Mouse (Mus musculus) hindbrain, embryonic 15.5 days (tissue): ENCODE data around the gene Gm42372. TPM values are rescaled to one million over a fixed set of nuclear protein-coding genes. Genes with fewer than 3 reads are reported as not detected.

Experiments used
- ATAC-seq: fragments of 200-750 bp; cut with Nextera tagmentation; 2 replicates; pipeline ENCODE4 v1.8.0; 2017; ENCODE audit warnings: low read depth, moderate number of reproducible peaks, moderate TSS enrichment; ENCODE audit not compliant: low FRiP score
- H3K27ac ChIP-seq: fragments of 300-500 bp; sonication (generic); replicated peaks from 2 replicates; pipeline ENCODE4 v1.5.1; 2015; ENCODE audit warnings: mild to moderate bottlenecking, inconsistent platforms
- H3K27me3 ChIP-seq: fragments of 300-500 bp; sonication (generic); 2 replicates; pipeline ENCODE4 v1.6.1; 2015; ENCODE audit warnings: control low read depth, inconsistent platforms
- H3K36me3 ChIP-seq: fragments of 300-500 bp; sonication (generic); 2 replicates; pipeline ENCODE4 v1.6.1; 2015; ENCODE audit warnings: control low read depth, inconsistent platforms
- H3K4me1 ChIP-seq: fragments of 300-500 bp; sonication (generic); replicated peaks from 2 replicates; pipeline ENCODE4 v1.6.1; 2015; ENCODE audit warnings: control low read depth, inconsistent platforms
- H3K4me2 ChIP-seq: fragments of 300-500 bp; sonication (generic); 2 replicates; pipeline ENCODE4 v1.6.1; 2015; ENCODE audit warnings: moderate library complexity, mild to moderate bottlenecking, inconsistent platforms
- H3K4me3 ChIP-seq: fragments of 300-500 bp; sonication (generic); 2 replicates; pipeline ENCODE4 v1.5.1; 2015; ENCODE audit warnings: mild to moderate bottlenecking, inconsistent platforms
- H3K9ac ChIP-seq: fragments of 300-500 bp; sonication (generic); 2 replicates; pipeline ENCODE4 v1.6.1; 2015; ENCODE audit warnings: inconsistent platforms
- H3K9me3 ChIP-seq: fragments of 300-500 bp; sonication (generic); 2 replicates; pipeline ENCODE4 v1.6.1; 2016; ENCODE audit warnings: control low read depth, inconsistent platforms
- WGBS: fragments of 180-500 bp; shearing (Covaris S2); methylation state at CpG from one replicate; pipeline ENCODE4 v1.1.7; 2015; 5-methylcytosine and 5-hydroxymethylcytosine counted together
- polyA plus RNA-seq: library from polyadenylated mRNA; unstranded; fragments of >200 nt; fragmentation: Nextera tagmentation; extraction: Ambion mirVana; gene quantifications from 2 replicates; pipeline ENCODE4 v1.2.1, GENCODE M21; 2015

Gene Gm42372
- 5.9 and 6.0 TPM in 2 replicates for polyA plus RNA-seq

DNA sequence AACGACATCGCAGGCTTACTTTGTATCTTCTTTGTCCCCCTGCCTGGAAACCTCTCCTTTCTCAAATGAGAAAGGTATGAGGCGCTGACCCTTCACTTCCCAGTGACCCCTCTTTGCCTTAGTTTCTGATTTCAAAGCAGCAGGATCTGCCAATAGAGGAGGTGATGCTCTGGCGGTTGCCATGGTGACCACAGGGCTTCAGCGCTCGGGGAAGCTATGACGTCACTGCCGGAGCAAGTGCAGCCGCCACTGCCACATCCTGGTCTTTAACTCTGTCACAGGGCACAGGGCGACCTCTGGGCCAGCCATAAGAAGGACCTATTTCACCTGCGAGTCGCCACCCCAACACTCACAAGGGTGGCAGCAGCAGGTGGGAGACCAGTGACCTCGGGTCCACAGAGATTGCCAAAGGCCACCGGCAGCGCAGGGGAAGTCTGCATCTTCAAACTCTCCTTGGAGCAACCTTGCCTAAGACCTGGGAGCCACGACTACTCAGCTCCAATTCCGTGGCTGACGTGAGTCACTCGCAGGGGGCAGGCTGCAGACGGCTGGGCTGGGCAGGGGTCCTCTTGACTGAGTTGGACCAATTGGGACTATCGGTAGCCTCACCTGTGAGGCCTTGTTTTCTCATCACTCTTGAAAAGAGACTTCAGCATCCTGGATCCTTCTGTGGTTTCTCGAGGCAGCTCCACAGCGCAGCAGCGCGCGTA is at the start of gene Gm42372:
Gene Gm42372 (plus strand): TSS at position 228 of the 710 bp plus-strand sequence.
- Histone ChIP-seq H3K36me3 (no peaks in the 10 kb centered on the region), H3K27me3 (no peaks in the 10 kb centered on the region), H3K4me2 (peak within 1 kb of the TSS; percentile 68), H3K27ac (peak within 1 kb of the TSS; percentile 76), H3K9me3 (no peaks in the 10 kb centered on the region), H3K9ac (peak within 1 kb of the TSS; percentile 50), H3K4me3 (peak within 1 kb of the TSS; percentile 50), H3K4me1 (peaks cover 62% of the 10 kb centered on the region)
- 23% methylated on average over 26 of the region's 26 CpGs for WGBS
- ATAC-seq: peak; percentile 81

DNA sequence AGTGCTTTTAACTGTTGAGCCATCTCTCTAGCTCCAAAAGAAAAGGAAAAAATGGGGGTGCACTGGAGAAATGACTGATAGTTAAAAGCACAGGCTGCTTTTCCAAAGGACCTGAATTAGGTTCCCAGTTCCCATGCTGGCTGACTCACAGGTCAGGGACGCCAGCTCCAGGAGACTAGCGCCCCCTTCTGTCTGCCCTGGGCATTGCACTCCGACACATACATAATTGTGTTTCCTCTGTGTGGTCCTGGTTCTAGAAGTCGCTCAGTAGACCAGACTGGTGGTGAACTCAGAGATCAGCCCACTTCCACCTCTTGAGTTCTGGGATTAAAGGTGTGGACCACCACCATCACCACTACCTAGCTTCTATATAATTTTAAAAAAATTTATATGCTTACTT is 45.6 kb upstream of the Gm42372 start:
- no peaks in the 10 kb centered on the region for H3K9me3 ChIP-seq
- H3K4me1 ChIP-seq: peaks cover 54% of the 10 kb centered on the region
- no peak overlapping the region for H3K4me2 ChIP-seq
- no peak for ATAC-seq
- 39% methylated on average over 4 of the region's 4 CpGs for WGBS
- no peaks in the 10 kb centered on the region for H3K36me3 ChIP-seq
- H3K9ac ChIP-seq: no peak overlapping the region
- H3K27ac ChIP-seq: no peak overlapping the region
- no peak overlapping the region for H3K4me3 ChIP-seq
- H3K27me3 ChIP-seq: no peaks in the 10 kb centered on the region

DNA sequence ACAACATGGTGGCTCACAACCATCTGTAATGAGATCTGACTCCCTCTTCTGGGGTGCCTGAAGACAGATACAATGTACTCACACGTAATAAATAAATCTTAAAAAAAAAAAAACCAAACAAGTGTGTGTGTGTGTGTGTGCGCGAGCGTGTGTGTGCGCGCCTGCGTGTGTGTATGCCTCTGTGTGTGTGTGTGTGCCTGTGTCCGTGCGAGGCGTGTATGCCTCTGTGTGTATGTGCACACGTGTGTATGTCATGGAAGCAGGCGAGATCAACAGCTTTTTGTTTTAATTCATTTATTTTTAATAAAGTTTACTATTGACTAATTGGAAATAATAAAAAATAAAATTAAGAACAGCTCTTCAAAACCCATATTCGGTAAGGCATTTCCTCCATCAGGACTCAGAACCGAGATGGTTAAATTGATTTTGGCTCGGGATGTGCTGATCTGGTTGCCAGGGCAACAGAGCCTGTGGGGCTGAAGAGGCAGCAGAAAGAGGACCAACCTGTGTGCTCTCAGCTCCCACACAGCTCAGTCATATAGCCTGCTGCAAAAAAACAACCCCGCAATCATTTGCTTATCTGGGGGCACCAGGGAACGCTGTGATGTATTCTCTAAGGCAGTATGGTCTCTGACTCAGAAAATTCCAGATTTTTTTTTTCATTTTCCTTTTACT is 44.6 kb upstream of the Gm42372 start:
- no peak overlapping the region for H3K4me3 ChIP-seq
- H3K4me2 ChIP-seq: peak overlapping the region; percentile 43
- peaks cover 54% of the 10 kb centered on the region for H3K4me1 ChIP-seq
- ATAC-seq: peak; percentile 89
- peak overlapping the region; percentile 83 for H3K27ac ChIP-seq
- H3K9me3 ChIP-seq: no peaks in the 10 kb centered on the region
- no peaks in the 10 kb centered on the region for H3K27me3 ChIP-seq
- 57% methylated on average over 17 of the region's 17 CpGs for WGBS
- H3K9ac ChIP-seq: no peak overlapping the region
- H3K36me3 ChIP-seq: no peaks in the 10 kb centered on the region

DNA sequence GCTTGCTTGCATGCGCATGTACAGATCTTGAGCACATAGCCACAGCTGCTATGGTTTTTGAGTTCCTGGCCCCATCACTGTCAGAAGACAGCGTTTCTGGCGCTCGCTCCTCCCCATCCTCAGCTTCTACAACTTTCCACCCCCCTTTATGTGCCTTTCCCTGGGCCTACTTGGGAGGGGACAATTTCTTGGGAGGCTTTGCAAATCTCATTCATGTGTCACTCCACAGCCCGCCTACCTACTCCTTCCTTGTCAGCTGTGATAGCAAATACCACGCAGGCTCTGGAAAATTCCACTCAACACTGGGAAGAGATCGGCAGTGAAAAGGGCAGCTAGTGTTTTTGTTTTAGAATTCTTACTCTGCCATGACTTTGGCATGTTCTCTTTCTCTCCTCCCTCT is 42.6 kb upstream of the Gm42372 start:
- Histone ChIP-seq H3K27me3 (no peaks in the 10 kb centered on the region), H3K9ac (no peak overlapping the region), H3K4me3 (no peak overlapping the region), H3K4me2 (no peak overlapping the region), H3K27ac (peak overlapping the region; percentile 83), H3K9me3 (no peaks in the 10 kb centered on the region), H3K4me1 (peaks cover 60% of the 10 kb centered on the region), H3K36me3 (no peaks in the 10 kb centered on the region)
- 39% methylated on average over 7 of the region's 7 CpGs for WGBS
- ATAC-seq: no peak

DNA sequence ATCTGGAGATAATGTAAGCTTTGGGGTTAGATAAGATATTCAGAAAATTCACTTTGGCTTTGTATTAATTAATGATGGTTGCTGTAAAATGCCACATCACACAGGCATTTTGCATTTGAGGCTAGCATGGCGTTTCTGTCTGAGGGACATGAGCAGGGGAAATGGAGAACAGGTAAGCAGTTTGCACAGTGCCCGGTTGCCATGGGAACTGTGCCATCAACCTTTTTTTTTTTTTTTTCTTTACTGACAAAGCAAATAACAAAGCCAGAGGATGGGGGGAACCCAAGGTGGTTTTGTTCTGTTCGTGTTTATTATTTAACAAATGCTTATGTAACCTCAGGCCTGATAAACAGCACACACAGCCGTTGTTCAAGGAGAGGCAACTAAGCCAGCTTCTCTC is 40.0 kb upstream of the Gm42372 start:
- peaks cover 78% of the 10 kb centered on the region for H3K4me1 ChIP-seq
- WGBS: 22% methylated on average over 4 of the region's 4 CpGs
- H3K9me3 ChIP-seq: no peaks in the 10 kb centered on the region
- H3K9ac ChIP-seq: no peak overlapping the region
- H3K27ac ChIP-seq: peak overlapping the region; percentile 95
- H3K4me3 ChIP-seq: no peak overlapping the region
- H3K36me3 ChIP-seq: no peaks in the 10 kb centered on the region
- H3K4me2 ChIP-seq: no peak overlapping the region
- H3K27me3 ChIP-seq: no peaks in the 10 kb centered on the region
- ATAC-seq: no peak

DNA sequence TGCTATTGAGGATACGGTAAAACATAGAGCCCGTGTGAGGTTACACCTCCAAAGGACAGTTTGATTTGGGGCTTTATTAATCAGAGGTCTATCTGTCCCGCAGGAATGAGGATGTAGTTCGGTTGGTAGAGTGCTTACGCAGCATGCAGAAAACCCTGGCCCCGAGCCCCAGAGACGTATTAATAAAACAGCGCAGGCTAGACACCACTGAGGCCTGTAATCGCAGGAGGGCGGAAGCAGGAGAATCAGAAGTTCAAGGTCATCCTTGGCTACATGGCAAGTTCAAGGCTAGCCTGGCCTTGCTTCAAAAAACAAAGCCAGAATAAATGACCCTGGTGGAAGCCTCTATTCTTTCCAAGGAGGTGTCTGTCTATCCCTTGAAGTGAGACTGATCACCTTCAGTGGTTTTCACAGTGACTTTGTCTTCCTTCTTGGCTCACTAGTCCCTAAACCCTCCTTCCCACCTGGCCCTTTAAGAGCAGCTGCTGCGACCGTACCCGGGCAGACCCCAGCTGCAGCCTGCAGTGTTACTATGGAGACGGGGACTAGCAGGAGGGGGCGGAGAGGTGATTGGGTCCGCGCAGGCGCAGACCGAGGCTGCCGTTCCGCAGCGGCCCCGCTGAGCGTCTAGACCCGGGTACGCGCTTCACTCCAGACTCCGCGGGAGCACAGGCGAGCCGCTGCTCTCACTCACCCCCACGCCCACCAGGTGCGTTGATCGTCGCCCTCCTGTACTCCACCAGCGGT is 38.7 kb upstream of the Gm42372 start, which contains the start of gene Pnmal2:
Gene Pnmal2 (plus strand): TSS at position 622 of the 747 bp plus-strand sequence.
- Histone ChIP-seq H3K4me1 (peaks cover 78% of the 10 kb centered on the region), H3K27me3 (no peaks in the 10 kb centered on the region), H3K4me2 (peak within 1 kb of the TSS; percentile 90)

DNA sequence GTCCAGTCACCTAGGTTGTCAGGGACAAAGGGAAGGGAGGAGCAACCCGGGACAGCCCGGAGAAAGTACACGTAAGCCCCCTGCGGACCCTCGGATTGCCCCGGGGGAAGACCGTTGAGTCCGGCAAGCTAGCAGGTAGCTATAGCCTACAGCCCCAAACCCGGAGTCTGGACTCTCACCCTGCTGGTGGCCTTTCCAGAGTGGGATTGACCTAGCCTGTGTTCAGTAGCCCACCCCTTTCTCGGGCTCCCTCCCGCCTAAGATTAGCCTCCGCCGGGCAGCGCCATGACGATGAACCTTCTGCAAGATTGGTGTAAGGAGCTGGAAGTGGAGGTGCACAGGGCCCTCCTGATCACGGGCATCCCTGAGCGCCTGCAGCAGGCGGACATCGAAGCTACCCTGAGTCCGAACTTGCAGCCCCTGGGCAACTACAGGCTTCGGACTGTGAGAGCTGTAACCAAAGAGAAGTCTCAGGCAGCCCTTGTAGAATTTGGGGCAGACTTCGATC is 38.0 kb upstream of the Gm42372 start:
- peak overlapping the region; percentile 76 for H3K4me3 ChIP-seq
- H3K27ac ChIP-seq: peak overlapping the region; percentile 95
- H3K9me3 ChIP-seq: no peaks in the 10 kb centered on the region
- no peak for ATAC-seq
- H3K4me2 ChIP-seq: peak overlapping the region; percentile 90
- H3K27me3 ChIP-seq: no peaks in the 10 kb centered on the region
- peak overlapping the region; percentile 93 for H3K9ac ChIP-seq
- no peaks in the 10 kb centered on the region for H3K36me3 ChIP-seq
- WGBS: 1% methylated on average over 22 of the region's 22 CpGs
- peaks cover 78% of the 10 kb centered on the region for H3K4me1 ChIP-seq

More for the DNA sequence above, 38.7 kb upstream of the Gm42372 start, which contains the start of gene Pnmal2:
- peak; percentile 88 for ATAC-seq
- H3K27ac ChIP-seq: peak within 1 kb of the TSS; percentile 95
- WGBS: 9% methylated on average over 36 of the region's 36 CpGs
- peak within 1 kb of the TSS; percentile 76 for H3K4me3 ChIP-seq
- H3K9me3 ChIP-seq: no peaks in the 10 kb centered on the region
- H3K36me3 ChIP-seq: no peaks in the 10 kb centered on the region
- H3K9ac ChIP-seq: peak within 1 kb of the TSS; percentile 93

DNA sequence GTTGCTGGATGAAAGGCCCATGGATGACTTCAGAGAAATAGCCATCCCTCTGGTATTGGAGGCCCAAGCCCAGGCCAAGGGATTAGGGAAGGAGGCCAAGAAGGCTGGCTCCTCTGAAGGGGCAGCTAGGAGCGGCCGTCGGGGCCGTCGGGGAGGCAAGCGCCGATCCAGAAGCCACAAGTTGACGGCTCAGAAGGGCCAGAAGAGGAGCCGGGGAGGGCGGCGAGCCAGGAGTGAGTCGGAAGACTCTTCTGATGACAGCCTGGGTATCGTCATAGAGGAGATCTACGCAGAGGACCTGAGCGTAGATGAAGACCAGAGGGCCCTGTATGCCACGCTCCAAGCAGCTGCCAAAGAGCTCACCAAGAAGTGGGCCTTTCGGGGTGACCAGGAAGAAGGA is 37.5 kb upstream of the Gm42372 start:
- no peak for ATAC-seq
- H3K9ac ChIP-seq: peak overlapping the region; percentile 93
- WGBS: 6% methylated on average over 17 of the region's 17 CpGs
- peak overlapping the region; percentile 90 for H3K4me2 ChIP-seq
- H3K36me3 ChIP-seq: no peaks in the 10 kb centered on the region
- H3K4me3 ChIP-seq: peak overlapping the region; percentile 76
- H3K27me3 ChIP-seq: no peaks in the 10 kb centered on the region
- peaks cover 78% of the 10 kb centered on the region for H3K4me1 ChIP-seq
- no peaks in the 10 kb centered on the region for H3K9me3 ChIP-seq
- H3K27ac ChIP-seq: peak overlapping the region; percentile 95

DNA sequence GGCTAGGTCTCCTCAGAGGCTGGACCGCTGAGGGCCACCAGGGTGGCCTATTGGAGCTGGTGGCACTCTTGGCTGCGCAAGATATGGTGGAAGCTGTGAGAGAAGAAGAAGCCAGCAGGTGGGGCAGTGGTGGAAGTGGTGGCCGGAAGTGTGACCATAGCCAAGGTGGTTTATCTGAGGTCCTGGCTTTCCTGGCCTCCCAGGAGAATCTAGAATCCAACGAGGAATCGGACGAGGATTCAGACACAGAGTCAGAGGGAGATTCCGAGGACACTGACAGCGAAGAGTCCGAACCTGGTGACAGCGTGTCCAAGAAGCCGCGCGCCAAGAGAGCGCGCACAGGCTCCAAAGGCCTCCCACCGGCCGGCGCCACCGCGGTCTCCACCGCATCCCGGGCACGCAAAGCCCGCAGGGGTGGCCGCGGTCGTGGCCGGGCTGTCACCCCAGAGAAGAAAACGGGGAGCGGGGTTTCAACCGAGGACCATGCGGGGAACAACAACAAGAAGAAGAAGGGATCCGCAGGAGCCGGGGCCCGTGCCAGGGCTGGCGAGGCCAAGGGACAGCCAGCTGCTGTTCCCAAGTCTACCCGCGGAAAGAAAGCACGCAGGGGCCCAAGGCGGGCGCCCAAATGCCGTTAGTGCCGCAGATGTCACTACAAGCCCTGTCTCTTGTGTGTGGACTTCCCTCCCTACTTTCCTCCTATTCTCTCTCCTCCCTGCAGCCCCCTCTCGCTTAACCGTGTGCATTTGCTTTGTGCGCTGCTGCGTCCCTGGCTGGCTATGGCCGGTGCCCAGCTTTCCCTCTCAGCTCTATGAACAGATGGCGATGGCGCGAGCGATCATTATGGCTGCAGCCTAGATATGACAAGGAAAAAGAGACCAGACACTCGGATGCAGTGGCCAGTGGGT is 36.2 kb upstream of the Gm42372 start:
- H3K4me2 ChIP-seq: peak overlapping the region; percentile 90
- peak overlapping the region; percentile 95 for H3K27ac ChIP-seq
- peaks cover 83% of the 10 kb centered on the region for H3K4me1 ChIP-seq
- WGBS: 2% methylated on average over 53 of the region's 53 CpGs
- H3K4me3 ChIP-seq: peak overlapping the region; percentile 76
- H3K36me3 ChIP-seq: no peaks in the 10 kb centered on the region
- H3K27me3 ChIP-seq: no peaks in the 10 kb centered on the region
- no peaks in the 10 kb centered on the region for H3K9me3 ChIP-seq
- no peak for ATAC-seq
- peak overlapping the region; percentile 93 for H3K9ac ChIP-seq

DNA sequence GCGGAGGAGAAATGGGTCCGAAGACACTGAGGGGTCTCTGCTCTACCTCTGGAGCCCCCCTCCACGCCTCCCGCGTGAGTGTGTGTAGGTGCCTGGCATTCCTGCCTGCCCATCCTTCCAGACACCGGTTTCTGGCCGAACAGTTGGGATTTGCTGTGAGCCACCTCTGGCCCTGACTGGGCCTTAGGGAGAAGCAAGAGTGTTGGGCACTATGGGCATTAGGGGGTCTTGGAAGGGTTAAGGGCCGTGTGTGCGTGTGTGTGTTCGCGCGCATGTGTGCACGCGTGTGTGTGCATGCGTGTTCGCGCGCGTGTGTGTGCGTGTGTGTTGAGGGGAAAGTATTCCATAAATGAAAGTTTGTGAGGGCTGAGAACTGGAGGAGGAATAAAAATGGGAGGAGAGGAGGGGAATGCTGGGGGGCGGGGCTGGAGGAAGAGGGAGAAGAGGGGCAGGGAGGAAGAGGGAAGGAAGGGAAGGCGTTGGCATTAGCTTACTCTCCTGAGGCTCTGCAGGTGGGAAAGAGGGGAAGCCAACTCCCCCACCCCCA is 35.5 kb upstream of the Gm42372 start:
- Histone ChIP-seq H3K9ac (peak overlapping the region; percentile 93), H3K4me2 (peak overlapping the region; percentile 90), H3K4me1 (peaks cover 86% of the 10 kb centered on the region), H3K27me3 (no peaks in the 10 kb centered on the region), H3K27ac (peak overlapping the region; percentile 95), H3K4me3 (peak overlapping the region; percentile 76), H3K36me3 (no peaks in the 10 kb centered on the region), H3K9me3 (no peaks in the 10 kb centered on the region)
- WGBS: 10% methylated on average over 21 of the region's 22 CpGs
- ATAC-seq: no peak

DNA sequence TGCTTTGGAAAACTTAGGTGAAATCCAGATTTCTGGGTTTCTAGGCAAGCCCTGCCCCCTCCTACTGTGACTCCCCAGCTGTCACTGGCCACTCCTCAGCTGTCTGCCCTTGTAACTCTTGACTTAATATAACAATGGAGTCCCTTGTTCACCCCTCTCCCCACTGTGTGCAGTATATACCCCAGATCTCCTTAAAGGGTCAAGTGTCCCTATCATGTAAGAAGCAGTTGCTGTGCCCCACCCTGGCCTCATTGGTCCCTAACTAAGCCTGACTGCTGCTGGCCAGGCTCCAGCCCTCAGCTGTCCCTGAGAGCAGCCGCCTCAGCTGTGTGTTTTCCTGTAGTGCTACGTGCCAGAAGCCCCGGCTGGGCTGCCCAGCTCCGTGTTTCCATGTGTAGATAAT is 34.9 kb upstream of the Gm42372 start:
- no peak for ATAC-seq
- 1% methylated on average over 4 of the region's 4 CpGs for WGBS

More for the DNA sequence above, 34.9 kb upstream of the Gm42372 start:
- H3K4me3 ChIP-seq: peak overlapping the region; percentile 76
- no peaks in the 10 kb centered on the region for H3K9me3 ChIP-seq
- peaks cover 84% of the 10 kb centered on the region for H3K4me1 ChIP-seq
- peak overlapping the region; percentile 95 for H3K27ac ChIP-seq
- no peaks in the 10 kb centered on the region for H3K36me3 ChIP-seq
- peak overlapping the region; percentile 90 for H3K4me2 ChIP-seq
- H3K27me3 ChIP-seq: no peaks in the 10 kb centered on the region
- H3K9ac ChIP-seq: peak overlapping the region; percentile 93
